Mouse (Mus musculus) MEL (cell line): Measurements from ENCODE around the gene Camk1d. TPM values are rescaled to one million over a fixed set of nuclear protein-coding genes. Genes with fewer than 3 reads are reported as not detected.
A peak's percentile ranks its signal among the peaks of the same experiment; 100 is the strongest.

Source experiments
- DNase-seq: peaks from one replicate; pipeline ENCODE4 v3.0.0; 2011; ENCODE audit warnings: low read depth, low spot score
- H3K27ac ChIP-seq: 2 replicates; pipeline ENCODE4 v1.5.1; 2012; ENCODE audit warnings: low read depth, mild to moderate bottlenecking, control low read depth, low read length, moderate library complexity; ENCODE audit not compliant: control insufficient read depth
- H3K27me3 ChIP-seq, 2 experiments: fragments of 150-350 bp in 1 of 2; sonication (generic) in 1 of 2; 2 replicates each; pipeline ENCODE4 v1.6.1; 2012; ENCODE audit warnings: low read length in 2 of 2, mild to moderate bottlenecking in 2 of 2, improper control_type of control experiment in 1 of 2, moderate library complexity in 1 of 2; ENCODE audit not compliant: insufficient read depth in 2 of 2, control insufficient read depth in 1 of 2
- H3K36me3 ChIP-seq, 2 experiments: 2 replicates each; pipeline ENCODE4 v1.6.1; 2012 to 2014; ENCODE audit warnings: low read length in 2 of 2, improper control_type of control experiment in 1 of 2, inconsistent platforms in 1 of 2, mild to moderate bottlenecking in 1 of 2; ENCODE audit not compliant: insufficient read depth in 2 of 2, control insufficient read depth in 1 of 2
- H3K4me1 ChIP-seq, 2 experiments: fragments of 150-350 bp in 1 of 2; sonication (generic) in 1 of 2; 2 replicates each; pipeline ENCODE4 v1.6.1; 2012; ENCODE audit warnings: low read length in 2 of 2, improper control_type of control experiment in 1 of 2, mild to moderate bottlenecking in 1 of 2; ENCODE audit not compliant: insufficient read depth in 2 of 2, control insufficient read depth in 1 of 2
- H3K4me3 ChIP-seq, 2 experiments: fragments of 150-350 bp in 1 of 2; sonication (generic) in 1 of 2; 2 replicates each; pipeline ENCODE4 v1.5.1; 2012; ENCODE audit warnings: low read depth in 2 of 2, low read length in 2 of 2, mild to moderate bottlenecking in 2 of 2, moderate library complexity in 2 of 2, control low read depth in 1 of 2, improper control_type of control experiment in 1 of 2; ENCODE audit not compliant: control insufficient read depth in 1 of 2, insufficient read depth in 1 of 2
- H3K79me2 ChIP-seq: 2 replicates; pipeline ENCODE4 v1.6.1; 2012; ENCODE audit warnings: mild to moderate bottlenecking, low read length, moderate library complexity; ENCODE audit not compliant: control insufficient read depth, poor library complexity, insufficient read depth
- H3K9ac ChIP-seq: 2 replicates; pipeline ENCODE4 v1.6.1; 2012; ENCODE audit warnings: low read depth, mild to moderate bottlenecking, control low read depth, low read length, moderate library complexity; ENCODE audit not compliant: control insufficient read depth, poor library complexity, severe bottlenecking
- H3K9me3 ChIP-seq: fragments of 150-350 bp; sonication (generic); replicated peaks from 2 replicates; pipeline ENCODE4 v1.6.1; 2012; ENCODE audit warnings: mild to moderate bottlenecking, low read length, improper control_type of control experiment, moderate library complexity; ENCODE audit not compliant: insufficient read depth
- BHLHE40 ChIP-seq: IDR thresholded peaks from 2 replicates; pipeline ENCODE4 v1.6.1; 2012; ENCODE audit warnings: low read depth, mild to moderate bottlenecking, inconsistent platforms, low read length, improper control_type of control experiment, borderline replicate concordance
- CHD2 ChIP-seq: IDR thresholded peaks from 2 replicates; pipeline ENCODE4 v1.6.1; 2011; ENCODE audit warnings: low read length, improper control_type of control experiment
- E2F4 ChIP-seq: IDR thresholded peaks from 2 replicates; pipeline ENCODE4 v1.6.1; 2011; ENCODE audit warnings: low read depth, low read length, improper control_type of control experiment, borderline replicate concordance
- ELF1 ChIP-seq: IDR thresholded peaks from 2 replicates; pipeline ENCODE4 v1.6.1; 2014; ENCODE audit warnings: low read depth, mild to moderate bottlenecking, inconsistent platforms, low read length, improper control_type of control experiment, moderate library complexity
- EP300 ChIP-seq, 2 experiments: IDR thresholded peaks; 2 replicates each; pipeline ENCODE4 v1.6.1; 2011; ENCODE audit warnings: improper control_type of control experiment in 2 of 2, low read length in 2 of 2, low read depth in 1 of 2, mild to moderate bottlenecking in 1 of 2
- GABPA ChIP-seq: IDR thresholded peaks from 2 replicates; pipeline ENCODE4 v1.6.1; 2012; ENCODE audit warnings: low read depth, mild to moderate bottlenecking, inconsistent platforms, low read length, improper control_type of control experiment, moderate library complexity
- GATA1 ChIP-seq: IDR thresholded peaks from 2 replicates; pipeline ENCODE4 v1.6.1; 2011; ENCODE audit warnings: low read depth, low read length, improper control_type of control experiment
- HCFC1 ChIP-seq: IDR thresholded peaks from 2 replicates; pipeline ENCODE4 v1.6.1; 2012; ENCODE audit warnings: low read depth, mild to moderate bottlenecking, inconsistent platforms, low read length, improper control_type of control experiment, moderate library complexity
- MAFK ChIP-seq: IDR thresholded peaks from 2 replicates; pipeline ENCODE4 v1.6.1; 2011; ENCODE audit warnings: low read depth, mild to moderate bottlenecking, low read length, improper control_type of control experiment, borderline replicate concordance
- MAX ChIP-seq: IDR thresholded peaks from 2 replicates; pipeline ENCODE4 v1.6.1; 2011; ENCODE audit warnings: low read length, improper control_type of control experiment
- MAZ ChIP-seq: IDR thresholded peaks from 2 replicates; pipeline ENCODE4 v1.6.1; 2012; ENCODE audit warnings: low read depth, mild to moderate bottlenecking, inconsistent platforms, low read length, improper control_type of control experiment
- MEF2A ChIP-seq: IDR thresholded peaks from 2 replicates; pipeline ENCODE4 v1.6.1; 2014; ENCODE audit warnings: low read depth, mild to moderate bottlenecking, inconsistent platforms, low read length, improper control_type of control experiment; ENCODE audit not compliant: poor library complexity, insufficient replicate concordance, severe bottlenecking; ENCODE audit errors: extremely low read depth
- MYB ChIP-seq: IDR thresholded peaks from 2 replicates; pipeline ENCODE4 v1.6.1; 2011; ENCODE audit warnings: mild to moderate bottlenecking, low read depth, low read length, improper control_type of control experiment
- NRF1 ChIP-seq: IDR thresholded peaks from 2 replicates; pipeline ENCODE4 v1.6.1; 2014; ENCODE audit warnings: low read depth, mild to moderate bottlenecking, inconsistent platforms, low read length, improper control_type of control experiment, moderate library complexity; ENCODE audit not compliant: poor library complexity, insufficient read depth, severe bottlenecking
- POLR2AphosphoS2 ChIP-seq: IDR thresholded peaks from 2 replicates; pipeline ENCODE4 v1.6.1; 2011; ENCODE audit warnings: low read length, improper control_type of control experiment
- POLR2AphosphoS5 ChIP-seq: IDR thresholded peaks from 2 replicates; pipeline ENCODE4 v1.6.1; 2012; ENCODE audit warnings: low read depth, borderline replicate concordance, mild to moderate bottlenecking, inconsistent platforms, low read length, moderate library complexity, mixed read lengths
- RCOR1 ChIP-seq: IDR thresholded peaks from 2 replicates; pipeline ENCODE4 v1.6.1; 2012; ENCODE audit warnings: low read depth, mild to moderate bottlenecking, inconsistent platforms, low read length, improper control_type of control experiment
- SIN3A ChIP-seq: IDR thresholded peaks from 2 replicates; pipeline ENCODE4 v1.6.1; 2012; ENCODE audit warnings: low read length, improper control_type of control experiment, inconsistent platforms
- SMC3 ChIP-seq: IDR thresholded peaks from 2 replicates; pipeline ENCODE4 v1.6.1; 2011; ENCODE audit warnings: low read depth, low read length, improper control_type of control experiment
- UBTF ChIP-seq: IDR thresholded peaks from 2 replicates; pipeline ENCODE4 v1.6.1; 2012; ENCODE audit warnings: low read depth, mild to moderate bottlenecking, inconsistent platforms, low read length, improper control_type of control experiment, moderate library complexity, borderline replicate concordance; ENCODE audit not compliant: insufficient read depth
- USF1 ChIP-seq: IDR thresholded peaks from 2 replicates; pipeline ENCODE4 v1.6.1; 2014; ENCODE audit warnings: low read depth, mild to moderate bottlenecking, inconsistent platforms, low read length, improper control_type of control experiment, moderate library complexity
- ZKSCAN1 ChIP-seq: IDR thresholded peaks from 2 replicates; pipeline ENCODE4 v1.6.1; 2012; ENCODE audit warnings: low read depth, mild to moderate bottlenecking, inconsistent platforms, low read length, improper control_type of control experiment, moderate library complexity
- ZMIZ1 ChIP-seq: IDR thresholded peaks from 2 replicates; pipeline ENCODE4 v1.6.1; 2012; ENCODE audit warnings: low read depth, mild to moderate bottlenecking, inconsistent platforms, low read length, improper control_type of control experiment, moderate library complexity
- ZNF384 ChIP-seq: IDR thresholded peaks from 2 replicates; pipeline ENCODE4 v1.6.1; 2012; ENCODE audit warnings: low read depth, mild to moderate bottlenecking, inconsistent platforms, low read length, improper control_type of control experiment
- polyA plus RNA-seq, 2 experiments: library from polyadenylated mRNA; stranded (reverse) in 1 of 2; unstranded in 1 of 2; fragments of >175 nt in 1 of 2; fragments of >200 nt in 1 of 2; gene quantifications; 2 replicates each; pipeline versions ENCODE4 v1.2.1 to v1.2.4; 2012; ENCODE audit warnings: low replicate concordance in 2 of 2, low read depth in 1 of 2; ENCODE audit not compliant: insufficient read length in 2 of 2, insufficient read depth in 1 of 2, missing spikeins in 1 of 2
- total RNA-seq: library from RNA; depleted of rRNA; stranded (reverse); fragments of 300-350 nt; gene quantifications from 2 replicates; pipeline ENCODE4 v1.2.3, GENCODE M21; 2012

Camk1d gene
- total and polyA plus RNA-seq, 3 experiments, result 2.9 to 4.4 TPM; not detected in 1

DNA sequence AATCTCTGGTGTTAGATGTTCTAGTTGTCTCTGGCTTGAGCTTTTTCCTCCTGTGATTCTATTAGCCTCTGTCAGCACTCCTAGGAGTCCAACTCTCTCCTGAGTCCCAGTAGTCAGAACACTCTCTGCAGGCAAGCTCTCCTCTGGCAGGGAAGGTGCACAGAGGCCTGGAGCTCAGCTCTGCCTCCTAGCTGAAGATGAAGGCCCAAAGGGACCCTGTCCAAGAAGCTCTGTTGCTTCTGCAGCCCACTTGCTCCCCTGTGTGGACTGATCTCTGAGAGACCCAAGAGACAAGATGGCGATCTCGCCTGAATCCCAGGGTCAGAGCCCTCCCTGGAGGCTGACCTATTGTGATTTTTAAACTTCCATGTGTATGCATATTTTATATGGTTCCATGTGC lies 44.3 kb upstream of the Camk1d start:
- H3K9me3 ChIP-seq, result no peaks in the 10 kb centered on the region
- peaks cover 0 to 2% of the 10 kb centered on the region in 2 experiments; a peak in 2 of 4 replicates for H3K27me3 ChIP-seq
- H3K4me1 ChIP-seq, result no peaks in the 10 kb centered on the region
- no peak overlapping the region for H3K27ac ChIP-seq
- H3K4me3 ChIP-seq, result no peak overlapping the region
- no peak overlapping the region for H3K9ac ChIP-seq
- DNase-seq, result no peak
- no peaks in the 10 kb centered on the region for H3K79me2 ChIP-seq
- H3K36me3 ChIP-seq, result no peaks in the 10 kb centered on the region
- no peak for TF ChIP-seq ZNF384
- TF ChIP-seq MYB, result no peak
- TF ChIP-seq EP300 (IDR thresholded peaks at IDR 0.05; ENCODE audit: low read depth in 1 of 2, low read length in 2 of 2), result no peak
- TF ChIP-seq POLR2AphosphoS5, result no peak
- no peak for TF ChIP-seq NRF1
- TF ChIP-seq SMC3, result no peak
- TF ChIP-seq ZKSCAN1, result no peak
- no peak for TF ChIP-seq POLR2AphosphoS2
- no peak for TF ChIP-seq BHLHE40
- TF ChIP-seq MEF2A, result no peak
- TF ChIP-seq MAZ, result no peak
- no peak for TF ChIP-seq SIN3A
- no peak for TF ChIP-seq CHD2

DNA sequence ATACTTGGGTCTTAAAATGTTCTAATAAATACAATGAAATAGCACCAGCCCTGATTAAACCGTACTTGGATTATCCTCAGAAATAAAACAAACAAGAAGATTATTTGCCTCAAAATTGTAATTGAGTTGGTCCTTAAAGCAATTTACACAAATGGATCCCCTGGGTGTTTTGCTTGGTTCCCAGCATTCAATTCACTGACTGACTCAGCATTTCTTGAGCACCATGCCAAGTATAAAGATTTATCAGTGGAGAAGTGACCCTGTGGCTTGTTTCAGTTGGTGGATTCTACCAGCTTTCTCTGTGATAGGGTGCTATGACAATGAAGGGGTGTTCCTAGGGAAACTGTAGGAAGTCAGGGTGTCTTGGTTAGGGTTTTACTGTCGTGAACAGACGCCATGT lies 36.6 kb upstream of the Camk1d start:
- DNase-seq, result peak; percentile 49
- H3K79me2 ChIP-seq, result no peaks in the 10 kb centered on the region
- H3K27me3 ChIP-seq, result no peaks in the 10 kb centered on the region
- peaks cover 0 to 5% of the 10 kb centered on the region in 2 experiments; a peak in 2 of 4 replicates for H3K36me3 ChIP-seq
- no peaks in the 10 kb centered on the region for H3K9me3 ChIP-seq
- peaks cover 0 to 7% of the 10 kb centered on the region in 2 experiments; a peak in 2 of 4 replicates for H3K4me1 ChIP-seq
- no peak overlapping the region for H3K9ac ChIP-seq
- no peak overlapping the region for H3K27ac ChIP-seq
- TF ChIP-seq MAX (no peak), MAFK (peak; percentile 70), EP300 (IDR thresholded peaks at IDR 0.05; ENCODE audit: low read depth in 1 of 2, low read length in 2 of 2) (no peak)
- TF ChIP-seq, all 39 proteins: peak for 1
- H3K4me3 ChIP-seq, result no peak overlapping the region

DNA sequence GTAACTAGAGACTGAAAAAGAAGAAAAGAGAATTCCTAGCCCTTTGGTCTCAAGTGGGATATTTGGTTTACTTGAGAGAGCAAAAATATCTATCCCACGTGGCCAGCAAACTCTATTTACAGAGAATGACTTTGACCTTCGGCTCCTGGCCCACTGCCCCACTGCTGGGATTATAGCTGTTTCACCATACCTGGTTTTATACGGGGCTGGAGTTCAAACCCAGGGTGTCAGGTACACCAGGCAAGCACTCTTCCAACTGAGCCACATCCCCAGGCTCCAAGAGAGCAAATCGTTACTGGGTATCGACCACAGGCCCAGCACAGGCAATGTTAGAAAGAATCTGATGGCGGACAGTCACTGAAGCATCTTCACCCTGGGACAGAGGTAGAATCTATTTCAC lies 34.9 kb upstream of the Camk1d start:
- no peaks in the 10 kb centered on the region for H3K27me3 ChIP-seq
- no peak for TF ChIP-seq ELF1
- no peak for TF ChIP-seq E2F4
- no peak for TF ChIP-seq GATA1
- no peak for TF ChIP-seq ZMIZ1
- TF ChIP-seq EP300 (IDR thresholded peaks at IDR 0.05; ENCODE audit: low read depth in 1 of 2, low read length in 2 of 2), result no peak
- no peak for TF ChIP-seq BHLHE40
- no peak for TF ChIP-seq MAX
- TF ChIP-seq MAZ, result no peak
- no peak for TF ChIP-seq ZKSCAN1
- no peak for TF ChIP-seq SIN3A
- TF ChIP-seq MEF2A, result no peak
- no peak for TF ChIP-seq UBTF
- TF ChIP-seq RCOR1, result no peak
- no peak for TF ChIP-seq USF1
- TF ChIP-seq HCFC1, result no peak
- no peak for TF ChIP-seq MYB
- no peak for TF ChIP-seq GABPA
- peaks cover 0 to 7% of the 10 kb centered on the region in 2 experiments; a peak in 2 of 4 replicates for H3K4me1 ChIP-seq
- DNase-seq, result no peak
- no peak overlapping the region for H3K27ac ChIP-seq
- no peaks in the 10 kb centered on the region for H3K9me3 ChIP-seq
- H3K36me3 ChIP-seq, result peaks cover 0 to 5% of the 10 kb centered on the region in 2 experiments; a peak in 2 of 4 replicates
- H3K4me3 ChIP-seq, result no peak overlapping the region
- no peak overlapping the region for H3K9ac ChIP-seq
- H3K79me2 ChIP-seq, result no peaks in the 10 kb centered on the region
